Mouse (Mus musculus) megakaryocyte, embryonic 14.5 days (primary cell): ENCODE results near the gene Pirb.

ENCODE experiments used
- FLI1 ChIP-seq: IDR thresholded peaks from 2 replicates; pipeline ENCODE4 v1.6.1; 2012; ENCODE audit warnings: low read length, inconsistent platforms, mixed read lengths
- GATA1 ChIP-seq: IDR thresholded peaks from 3 replicates; pipeline ENCODE4 v1.6.1; 2012; ENCODE audit warnings: mixed read lengths, low read length, inconsistent platforms, borderline replicate concordance

DNA sequence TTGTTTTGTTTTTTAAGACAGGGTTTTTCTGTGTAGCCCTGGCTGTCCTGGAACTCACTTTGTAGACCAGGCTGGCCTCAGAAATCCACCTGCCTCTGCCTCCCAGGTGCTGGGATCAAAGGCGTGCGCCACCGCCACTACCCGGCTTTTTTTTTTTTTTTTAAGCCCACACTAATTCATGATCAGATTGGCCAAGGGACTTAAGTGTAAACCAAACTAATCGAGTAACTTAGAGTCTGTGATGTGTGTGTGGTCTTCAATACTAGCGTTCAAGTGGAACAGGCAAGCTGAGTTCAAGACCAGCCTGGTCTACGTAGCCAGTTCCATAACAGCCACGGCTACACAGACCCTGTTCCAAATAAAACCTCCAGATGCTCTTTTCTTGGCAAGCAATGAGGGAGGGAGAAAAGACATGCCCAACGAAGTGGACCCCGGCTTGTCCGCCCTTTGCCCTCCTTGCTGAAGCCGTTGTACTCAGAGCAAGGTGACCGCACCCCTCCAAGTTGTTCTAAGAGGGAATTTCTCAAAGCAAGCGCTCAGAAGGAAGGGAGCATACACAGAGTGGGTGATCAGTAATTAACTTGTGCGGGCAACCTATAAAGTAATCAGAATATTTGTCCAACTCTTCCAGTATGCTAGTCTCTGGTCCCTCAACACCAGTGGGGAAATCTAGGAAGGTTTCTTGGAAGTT, 55.5 kb downstream of the Pirb start:
- TF ChIP-seq GATA1 (no peak), FLI1 (no peak)
